Mouse (Mus musculus) liver, embryonic 13.5 days (tissue): ENCODE data around the gene Gm5431. TPM values are rescaled to one million over a fixed set of nuclear protein-coding genes. Genes with fewer than 3 reads are reported as not detected.
A peak's percentile ranks its signal among the peaks of the same experiment; 100 is the strongest.

Experiments used
- ATAC-seq: fragments of 200-750 bp; cut with Nextera tagmentation; 2 replicates; pipeline ENCODE4 v1.8.0; 2017; ENCODE audit warnings: low read depth, mild to moderate bottlenecking, moderate number of reproducible peaks, moderate library complexity
- DNase-seq: peaks from one replicate; pipeline ENCODE4 v3.0.0; 2022
- H3K27ac ChIP-seq: fragments of 300-500 bp; sonication (generic); 2 replicates; pipeline ENCODE4 v1.5.1; 2015; ENCODE audit warnings: moderate library complexity, mild to moderate bottlenecking, inconsistent platforms
- H3K27me3 ChIP-seq: fragments of 300-500 bp; sonication (generic); 2 replicates; pipeline ENCODE4 v1.6.1; 2015; ENCODE audit warnings: mild to moderate bottlenecking, inconsistent platforms
- H3K36me3 ChIP-seq: fragments of 300-500 bp; sonication (generic); 2 replicates; pipeline ENCODE4 v1.6.1; 2015; ENCODE audit warnings: mild to moderate bottlenecking, inconsistent platforms
- H3K4me1 ChIP-seq: fragments of 300-500 bp; sonication (generic); replicated peaks from 2 replicates; pipeline ENCODE4 v1.6.1; 2015; ENCODE audit warnings: inconsistent platforms
- H3K4me2 ChIP-seq: fragments of 300-500 bp; sonication (generic); 2 replicates; pipeline ENCODE4 v1.6.1; 2015; ENCODE audit warnings: inconsistent platforms, mild to moderate bottlenecking, moderate library complexity
- H3K4me3 ChIP-seq: fragments of 300-500 bp; sonication (generic); replicated peaks from 2 replicates; pipeline ENCODE4 v1.5.1; 2015; ENCODE audit warnings: mild to moderate bottlenecking, inconsistent platforms
- H3K9ac ChIP-seq: fragments of 300-500 bp; sonication (generic); 2 replicates; pipeline ENCODE4 v1.6.1; 2015; ENCODE audit warnings: mild to moderate bottlenecking, inconsistent platforms
- H3K9me3 ChIP-seq: fragments of 300-500 bp; sonication (generic); replicated peaks from 2 replicates; pipeline ENCODE4 v1.6.1; 2016; ENCODE audit warnings: inconsistent platforms
- WGBS: fragments of 180-500 bp; shearing (Covaris S2); methylation state at CpG from one replicate; pipeline ENCODE4 v1.1.7; 2015; ENCODE audit not compliant: insufficient replicate concordance; 5-methylcytosine and 5-hydroxymethylcytosine counted together
- polyA plus RNA-seq: library from polyadenylated mRNA; unstranded; fragments of >200 nt; fragmentation: Nextera tagmentation; extraction: Ambion mirVana; gene quantifications from 2 replicates; pipeline ENCODE4 v1.2.1, GENCODE M21; 2015

Gene Gm5431
- polyA plus RNA-seq, 1 experiment from 2014 or later, result 0.20 TPM

- peaks cover 20% of the 10 kb centered on the region for H3K36me3 ChIP-seq
- H3K27ac ChIP-seq, result peak overlapping the region; percentile 91
- peak overlapping the region; percentile 68 for H3K4me3 ChIP-seq
- ATAC-seq (0 out of 2 replicates have a peak, but pooled peaks have one; percentile 15), DNase-seq (no peak)
- peak overlapping the region; percentile 76 for H3K9ac ChIP-seq
- peak overlapping the region; percentile 84 for H3K4me2 ChIP-seq
- H3K27me3 ChIP-seq, result no peaks in the 10 kb centered on the region
- H3K9me3 ChIP-seq, result no peaks in the 10 kb centered on the region
- H3K4me1 ChIP-seq, result peaks cover 64% of the 10 kb centered on the region
- whole genome bisulfite sequencing, result 6% methylated on average over 7 of the region's 7 CpGs
Measured at GRCm38 (mm10) chr11:48870781-48871180, 31.2 kb downstream of the Gm5431 start.

- no peak for ATAC-seq
Measured at GRCm38 (mm10) chr11:48869380-48870110, 32.5 kb downstream of the Gm5431 start.

GRCm38 (mm10) chr11:48866481-48866880 lies 35.5 kb downstream of the Gm5431 start:
- Histone ChIP-seq H3K27ac (no peak overlapping the region), H3K4me1 (peaks cover 28% of the 10 kb centered on the region), H3K9me3 (no peaks in the 10 kb centered on the region), H3K4me3 (no peak overlapping the region), H3K36me3 (peaks cover 31% of the 10 kb centered on the region), H3K9ac (no peak overlapping the region), H3K27me3 (no peaks in the 10 kb centered on the region), H3K4me2 (no peak overlapping the region)
- 85% methylated on average over 9 of the region's 9 CpGs for WGBS
- DNase-seq, result no peak
- ATAC-seq, result no peak

More at GRCm38 (mm10) chr11:48869380-48870110, 32.5 kb downstream of the Gm5431 start:
- H3K9ac ChIP-seq, result peak overlapping the region; percentile 76
- H3K36me3 ChIP-seq, result peaks cover 28% of the 10 kb centered on the region
- H3K27ac ChIP-seq, result peak overlapping the region; percentile 91
- peaks cover 58% of the 10 kb centered on the region for H3K4me1 ChIP-seq
- H3K27me3 ChIP-seq, result no peaks in the 10 kb centered on the region
- DNase-seq, result no peak
- peak overlapping the region; percentile 84 for H3K4me2 ChIP-seq
- WGBS, result 38% methylated on average over 7 of the region's 7 CpGs
- H3K9me3 ChIP-seq, result no peaks in the 10 kb centered on the region
- peak overlapping the region; percentile 68 for H3K4me3 ChIP-seq

GRCm38 (mm10) chr11:48863808-48864207 lies 38.2 kb downstream of the Gm5431 start:
- Histone ChIP-seq H3K9ac (no peak overlapping the region), H3K36me3 (peaks cover 31% of the 10 kb centered on the region), H3K4me1 (peaks cover 9% of the 10 kb centered on the region), H3K9me3 (no peaks in the 10 kb centered on the region), H3K27ac (no peak overlapping the region), H3K27me3 (no peaks in the 10 kb centered on the region), H3K4me3 (no peak overlapping the region), H3K4me2 (no peak overlapping the region)
- 63% methylated on average over 3 of the region's 3 CpGs for WGBS
- ATAC-seq, result no peak
- no peak for DNase-seq

- Histone ChIP-seq H3K4me2 (no peak overlapping the region), H3K27ac (no peak overlapping the region), H3K4me1 (peaks cover 11% of the 10 kb centered on the region), H3K9ac (no peak overlapping the region), H3K4me3 (no peak overlapping the region), H3K27me3 (no peaks in the 10 kb centered on the region), H3K9me3 (no peaks in the 10 kb centered on the region), H3K36me3 (peaks cover 31% of the 10 kb centered on the region)
- 75% methylated on average over 1 of the region's 1 CpGs for WGBS
- ATAC-seq (0 out of 2 replicates have a peak, but pooled peaks have one; percentile 27), DNase-seq (no peak)
Measured at GRCm38 (mm10) chr11:48862784-48863319, 39.2 kb downstream of the Gm5431 start.

GRCm38 (mm10) chr11:48859014-48859413 lies 43.0 kb downstream of the Gm5431 start:
- H3K9me3 ChIP-seq, result no peaks in the 10 kb centered on the region
- WGBS, result 0% methylated on average over 6 of the region's 6 CpGs
- no peak overlapping the region for H3K27ac ChIP-seq
- peak overlapping the region; percentile 97 for H3K4me2 ChIP-seq
- H3K4me3 ChIP-seq, result peak overlapping the region; percentile 75; the same call in 1 of the 2 replicates
- no peaks in the 10 kb centered on the region; the same call in 1 of the 2 replicates for H3K36me3 ChIP-seq
- no peaks in the 10 kb centered on the region for H3K27me3 ChIP-seq
- DNase-seq (peak; percentile 46), ATAC-seq (no peak)
- peaks cover 40% of the 10 kb centered on the region for H3K4me1 ChIP-seq
- peak overlapping the region; percentile 68; the same call in 1 of the 2 replicates for H3K9ac ChIP-seq

GRCm38 (mm10) chr11:48853474-48854180 lies 48.4 kb downstream of the Gm5431 start:
- Histone ChIP-seq H3K36me3 (no peaks in the 10 kb centered on the region), H3K27me3 (peaks cover 15% of the 10 kb centered on the region), H3K9me3 (0 out of 2 replicates have a peak, but pooled peaks cover 3% of the 10 kb centered on the region), H3K4me2 (peak overlapping the region; percentile 97), H3K4me3 (peak overlapping the region; percentile 75), H3K9ac (peak overlapping the region; percentile 75), H3K4me1 (peaks cover 55% of the 10 kb centered on the region), H3K27ac (peak overlapping the region; percentile 53; the same call in 1 of the 2 replicates)
- peak; percentile 79 for DNase-seq
- peak; percentile 59 for ATAC-seq
- under 1% methylated on average over 31 of the region's 31 CpGs for WGBS

GRCm38 (mm10) chr11:48852624-48853473 lies 49.2 kb downstream of the Gm5431 start:
- H3K9ac ChIP-seq, result peak overlapping the region; percentile 75
- H3K27me3 ChIP-seq, result peaks cover 22% of the 10 kb centered on the region
- DNase-seq (no peak), ATAC-seq (peak; percentile 9)
- H3K4me1 ChIP-seq, result peaks cover 48% of the 10 kb centered on the region
- peak overlapping the region; percentile 97 for H3K4me2 ChIP-seq
- H3K4me3 ChIP-seq, result peak overlapping the region; percentile 75
- H3K27ac ChIP-seq, result no peak overlapping the region
- 8% methylated on average over 23 of the region's 23 CpGs for WGBS
- H3K9me3 ChIP-seq, result 0 out of 2 replicates have a peak, but pooled peaks cover 3% of the 10 kb centered on the region
- no peaks in the 10 kb centered on the region for H3K36me3 ChIP-seq

GRCm38 (mm10) chr11:48852190-48852589 lies 49.8 kb downstream of the Gm5431 start:
- WGBS, result 72% methylated on average over 4 of the region's 4 CpGs
- no peak for DNase-seq
- Histone ChIP-seq H3K27ac (no peak overlapping the region), H3K9ac (0 out of 2 replicates have a peak overlapping the region, but pooled peaks have one; percentile 75), H3K9me3 (0 out of 2 replicates have a peak, but pooled peaks cover 3% of the 10 kb centered on the region), H3K4me2 (peak overlapping the region; percentile 97), H3K36me3 (no peaks in the 10 kb centered on the region), H3K4me1 (peaks cover 42% of the 10 kb centered on the region), H3K27me3 (peaks cover 26% of the 10 kb centered on the region), H3K4me3 (peak overlapping the region; percentile 75; the same call in 1 of the 2 replicates)
- no peak for ATAC-seq

GRCm38 (mm10) chr11:48851270-48851995 lies 50.6 kb downstream of the Gm5431 start:
- Histone ChIP-seq H3K9me3 (0 out of 2 replicates have a peak, but pooled peaks cover 3% of the 10 kb centered on the region), H3K27ac (no peak overlapping the region), H3K9ac (no peak overlapping the region), H3K36me3 (no peaks in the 10 kb centered on the region), H3K4me2 (no peak overlapping the region), H3K4me3 (no peak overlapping the region), H3K4me1 (peaks cover 39% of the 10 kb centered on the region), H3K27me3 (peaks cover 26% of the 10 kb centered on the region)
- ATAC-seq, result no peak
- no peak for DNase-seq
- WGBS, result 71% methylated on average over 4 of the region's 4 CpGs
